Mouse (Mus musculus): ENCODE measurements around the gene Mcm6.

Gene Mcm6

DNA sequence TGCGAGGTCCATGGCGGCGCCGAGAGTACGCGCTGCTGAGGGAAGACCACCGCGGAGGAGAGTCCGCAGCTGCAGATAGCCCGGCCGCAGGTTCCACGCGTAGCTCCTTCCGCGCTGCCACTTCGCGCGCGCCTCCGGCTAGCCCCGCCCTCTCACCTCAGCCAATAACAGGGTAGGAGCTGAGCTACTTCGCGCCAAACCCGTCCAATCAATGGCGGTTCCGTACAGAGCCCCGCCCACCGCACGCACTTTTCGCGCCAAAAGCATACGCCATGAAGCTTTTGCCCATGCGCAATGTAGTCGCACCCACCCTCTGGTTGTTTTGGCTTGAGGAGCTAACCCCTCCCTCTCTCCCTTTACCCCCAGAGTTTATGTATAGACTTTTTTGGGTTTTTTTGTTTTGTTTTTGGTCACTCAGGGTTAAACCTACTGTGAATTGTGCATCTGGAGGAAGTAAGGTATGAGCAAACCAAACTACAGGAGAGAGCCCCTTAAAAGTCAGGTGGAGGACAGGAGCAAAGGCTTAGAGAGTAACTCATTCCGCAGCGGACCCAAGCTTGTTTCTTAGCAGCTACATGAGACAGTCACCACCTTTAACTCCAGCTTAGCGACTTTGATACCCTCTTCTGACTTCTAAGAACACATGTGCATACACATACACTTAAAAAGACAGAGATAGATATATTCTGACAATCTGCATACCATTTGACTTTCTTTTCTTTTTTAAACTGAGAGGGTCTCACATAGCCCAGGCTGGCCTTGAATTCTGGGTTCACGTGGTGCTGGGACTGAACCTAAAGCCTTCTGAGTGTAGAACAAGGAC, at the start of gene Mcm6:
Mcm6 (minus strand) TSS at position 111 of the 823 bp plus-strand sequence.
- DNase-seq (ENCODE audit: low read depth, low spot score) = peak; percentile 99

GRCm38 (mm10) chr1:128406846-128407245, 47.4 kb upstream of the Mcm6 start:
- no peak for DNase-seq (ENCODE audit: low read depth, low spot score)

GRCm38 (mm10) chr1:128405675-128406074, 46.2 kb upstream of the Mcm6 start:
- DNase-seq (ENCODE audit: low read depth, low spot score) = no peak

GRCm38 (mm10) chr1:128405041-128405481, 45.6 kb upstream of the Mcm6 start:
- DNase-seq (ENCODE audit: low read depth, low spot score) = no peak

GRCm38 (mm10) chr1:128400926-128401325, 41.5 kb upstream of the Mcm6 start:
- no peak for DNase-seq (ENCODE audit: low read depth, low spot score)

GRCm38 (mm10) chr1:128399941-128400915, 40.8 kb upstream of the Mcm6 start:
- DNase-seq (ENCODE audit: low read depth, low spot score) = no peak

GRCm38 (mm10) chr1:128398738-128399445, 39.4 kb upstream of the Mcm6 start:
- DNase-seq (ENCODE audit: low read depth, low spot score) = no peak

DNA sequence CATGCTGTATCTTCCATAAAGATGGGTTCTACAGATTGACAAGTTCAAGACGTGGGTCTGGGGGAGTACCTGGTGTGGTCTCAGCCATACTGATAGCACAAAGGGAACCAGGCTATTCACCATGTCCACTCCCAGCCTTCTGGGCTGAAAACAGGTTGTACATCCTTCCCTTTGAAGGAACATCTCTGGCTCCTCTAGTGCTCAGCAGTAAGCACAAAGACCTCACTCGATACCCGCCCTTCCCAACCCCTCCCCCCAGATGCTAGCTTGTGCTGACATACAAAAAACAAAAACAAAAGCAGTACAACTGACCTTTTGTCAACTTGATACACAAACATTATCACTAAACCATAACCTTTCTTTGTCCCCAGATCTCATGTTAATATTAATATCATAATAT, 35.2 kb upstream of the Mcm6 start:
- no peak for DNase-seq (ENCODE audit: low read depth, low spot score)

GRCm38 (mm10) chr1:128392382-128392781, 32.9 kb upstream of the Mcm6 start:
- no peak for DNase-seq (ENCODE audit: low read depth, low spot score)

DNA sequence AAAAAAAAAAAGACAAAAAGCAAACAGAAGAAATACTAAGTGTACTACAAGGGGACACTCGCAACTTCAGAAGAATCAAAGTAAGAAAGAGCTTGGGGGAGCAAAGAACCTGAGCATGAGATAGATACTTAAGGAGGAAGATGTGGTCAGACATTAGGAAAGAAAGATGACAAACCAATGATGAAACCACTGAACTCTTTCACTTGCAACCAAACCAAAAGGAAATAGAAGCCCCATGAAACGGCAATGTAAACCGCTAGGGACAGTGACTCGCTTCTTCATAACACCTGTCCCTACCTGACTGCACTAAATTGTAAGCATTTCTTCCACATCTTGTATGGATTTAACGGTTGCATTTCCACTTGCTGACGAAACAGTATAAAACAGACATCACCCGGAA, 27.0 kb upstream of the Mcm6 start:
- DNase-seq (ENCODE audit: low read depth, low spot score) = no peak

DNA sequence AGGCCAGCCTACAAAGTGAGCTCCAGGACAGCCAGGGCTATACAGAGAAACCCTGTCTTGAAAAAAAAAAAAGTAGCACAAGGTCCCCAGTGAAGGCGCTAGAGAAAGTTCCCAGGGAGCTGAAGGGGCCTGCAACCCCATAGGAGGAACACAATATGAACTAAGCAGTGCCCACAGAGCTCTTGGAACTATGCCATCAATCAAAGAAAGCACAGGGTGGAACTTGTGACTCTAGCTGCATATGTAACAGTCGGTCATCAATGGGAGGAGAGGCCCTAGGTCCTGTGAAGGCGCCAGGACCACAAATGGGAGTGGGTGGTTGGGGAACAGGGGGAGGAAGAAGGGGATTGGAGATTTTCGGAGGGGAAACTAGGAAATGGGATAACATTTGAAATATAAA, 17.4 kb upstream of the Mcm6 start:
- DNase-seq (ENCODE audit: low read depth, low spot score) = no peak

- no peak for DNase-seq (ENCODE audit: low read depth, low spot score)
Observed at GRCm38 (mm10) chr1:128372143-128372860, 12.8 kb upstream of the Mcm6 start.

DNA sequence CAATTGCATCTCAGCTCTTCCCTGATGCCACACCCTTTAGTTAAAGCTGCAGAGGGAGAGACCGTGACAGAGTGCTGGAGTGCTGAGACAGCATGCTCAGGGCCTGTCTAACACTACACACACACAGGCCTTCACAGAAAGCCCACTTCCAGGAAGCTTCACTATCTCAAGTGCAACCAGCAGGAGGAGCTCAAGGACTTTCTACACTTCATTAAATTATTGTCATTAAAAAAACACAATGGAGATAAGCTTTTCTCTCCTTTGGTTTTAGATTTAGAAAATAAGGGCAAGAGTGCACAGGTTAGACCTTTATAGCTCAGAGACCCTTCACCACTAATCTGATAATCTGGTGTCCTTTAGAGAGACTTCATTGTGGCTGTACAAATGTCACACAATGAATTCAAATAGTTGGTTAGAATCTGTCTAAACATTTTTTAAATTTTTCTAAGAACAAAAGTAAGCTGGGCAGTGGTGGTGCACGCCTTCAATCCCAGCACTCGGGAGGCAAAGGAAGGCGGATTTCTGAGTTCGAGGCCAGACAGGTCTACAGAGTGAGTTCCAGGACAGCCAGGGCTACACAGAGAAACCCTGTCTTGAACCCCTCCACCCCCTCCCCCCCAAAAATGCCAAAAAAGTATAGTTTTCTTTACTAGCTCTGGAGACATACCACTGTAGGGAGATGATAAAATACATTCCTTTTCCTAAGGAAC, 9.4 kb upstream of the Mcm6 start:
- peak; percentile 61 for DNase-seq (ENCODE audit: low read depth, low spot score)

DNA sequence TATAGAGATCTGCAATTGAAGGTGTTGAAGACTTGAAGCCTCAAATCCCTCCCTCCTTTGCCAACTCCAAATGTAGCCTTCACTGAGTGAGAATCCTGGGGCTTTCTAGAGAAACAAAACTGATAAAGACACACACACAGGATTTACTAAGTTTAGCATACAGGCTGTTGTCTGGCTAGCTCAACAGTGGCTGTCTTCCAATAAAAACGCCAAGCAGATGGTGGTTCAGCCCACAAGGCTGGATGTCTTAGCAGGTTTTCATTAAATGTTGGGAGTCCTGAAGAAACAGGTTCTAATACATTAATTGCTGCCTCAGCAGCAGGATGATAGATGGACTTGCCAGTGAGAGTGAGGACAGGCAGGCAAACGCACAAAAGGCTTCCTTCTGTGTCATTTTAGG, 1.1 kb upstream of the Mcm6 start:
- DNase-seq (ENCODE audit: low read depth, low spot score) = peak; percentile 44

- DNase-seq (ENCODE audit: low read depth, low spot score) = no peak
Observed at GRCm38 (mm10) chr1:128358916-128359553, 429 bp downstream of the Mcm6 start.

DNA sequence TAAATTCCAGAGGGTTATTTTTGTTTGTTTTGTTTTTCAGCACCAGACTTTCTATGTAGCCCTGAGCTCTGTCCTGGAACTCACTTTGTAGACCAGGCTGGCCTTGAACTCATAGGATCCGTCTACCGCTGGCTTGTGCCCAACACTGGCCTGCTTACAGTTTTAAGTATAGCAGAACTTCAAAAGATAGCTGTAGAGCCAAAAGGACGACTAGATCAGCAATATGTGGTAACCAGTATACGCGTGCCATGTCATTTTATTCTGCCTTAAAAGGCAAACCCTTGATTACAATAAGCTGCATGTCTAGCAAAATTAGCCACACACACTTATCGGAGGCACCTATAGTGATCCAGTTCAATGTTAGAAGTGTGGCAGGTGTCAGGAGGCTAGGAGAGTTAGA, 1.2 kb downstream of the Mcm6 start:
- peak; percentile 53 for DNase-seq (ENCODE audit: low read depth, low spot score)

GRCm38 (mm10) chr1:128357452-128357851, 2.0 kb downstream of the Mcm6 start:
- DNase-seq (ENCODE audit: low read depth, low spot score) = peak; percentile 74

GRCm38 (mm10) chr1:128353092-128353491, 6.4 kb downstream of the Mcm6 start:
- no peak for DNase-seq (ENCODE audit: low read depth, low spot score)

- DNase-seq (ENCODE audit: low read depth, low spot score) = no peak
Observed at GRCm38 (mm10) chr1:128344232-128344631, 15.2 kb downstream of the Mcm6 start.

All from A20 (cell line).